Mouse (Mus musculus) brain, embryonic 14.5 days (tissue): ENCODE data around the gene Macf1. TPM values are rescaled to one million over a fixed set of nuclear protein-coding genes. Genes with fewer than 3 reads are reported as not detected.

Experiments
- DNase-seq: peaks from one replicate; pipeline ENCODE4 v3.0.0-alpha.2; 2011; ENCODE audit warnings: low read depth
- CTCF ChIP-seq: fragments of 200-500 bp; IDR thresholded peaks from 2 replicates; pipeline ENCODE4 v1.5.1; 2012; ENCODE audit warnings: inconsistent platforms, mild to moderate bottlenecking, moderate library complexity, borderline replicate concordance; ENCODE audit not compliant: insufficient read depth, insufficient read length; ENCODE audit errors: extremely low read depth
- POLR2A ChIP-seq: fragments of 200-500 bp; IDR thresholded peaks from 2 replicates; pipeline ENCODE4 v1.6.1; 2012; ENCODE audit warnings: mild to moderate bottlenecking, inconsistent platforms, borderline replicate concordance; ENCODE audit not compliant: poor library complexity, insufficient read depth, insufficient read length, severe bottlenecking; ENCODE audit errors: extremely low read depth
- polyA plus RNA-seq: library from polyadenylated mRNA; depleted of rRNA; stranded (reverse); fragments of >200 nt; gene quantifications from 2 replicates; pipeline ENCODE4 v1.2.3, GENCODE M21; 2012

Macf1 gene
- polyA plus RNA-seq, 1 experiment: 183 TPM

- TF ChIP-seq POLR2A: no peak
- no peak for TF ChIP-seq CTCF
- no peak for DNase-seq
These were observed 302.6 kb downstream of the Macf1 start for GRCm38 (mm10) chr4:123381598-123381997.

DNA sequence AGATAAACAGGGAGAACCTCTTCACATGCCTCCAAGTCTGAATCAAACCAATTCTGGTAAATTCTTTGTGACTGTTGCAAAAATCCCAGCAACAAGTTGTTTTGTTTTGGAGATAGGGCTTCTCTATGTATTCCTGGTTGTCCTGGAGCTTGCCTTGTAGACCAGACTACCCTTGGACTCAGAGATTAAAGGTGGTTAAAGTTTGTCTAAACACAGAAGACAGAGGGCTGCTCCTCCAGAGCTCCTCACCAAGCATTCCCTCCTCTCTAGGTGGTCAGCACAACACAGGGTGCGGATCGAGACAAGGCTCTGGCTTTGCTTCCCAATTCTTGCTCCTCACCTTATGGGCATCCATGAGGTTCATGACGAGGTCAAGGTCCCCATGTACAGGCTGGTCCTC lies 308.1 kb downstream of the Macf1 start:
- DNase-seq: no peak
- TF ChIP-seq POLR2A (no peak), CTCF (no peak)

- TF ChIP-seq POLR2A (no peak), CTCF (no peak)
- DNase-seq: no peak
These were observed 309.7 kb downstream of the Macf1 start for GRCm38 (mm10) chr4:123374316-123375008.

DNA sequence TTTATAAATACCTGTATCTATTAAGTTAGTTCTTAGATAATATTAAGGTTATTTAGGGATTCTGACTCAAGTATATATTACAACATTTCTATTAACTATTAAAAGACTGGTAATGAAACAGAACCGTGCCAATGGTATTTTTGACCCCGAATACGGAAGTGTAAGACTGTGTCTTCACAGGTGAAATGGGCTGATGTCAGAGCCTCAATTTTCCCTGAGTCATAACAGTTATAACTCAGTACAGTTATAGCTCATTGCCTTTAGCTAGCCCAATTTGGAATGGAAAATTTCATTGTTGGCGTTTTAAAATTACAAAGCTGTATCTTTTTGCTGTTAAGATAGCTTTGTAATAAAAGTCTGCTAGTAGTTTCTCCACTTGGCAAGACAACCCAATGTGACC lies 320.6 kb downstream of the Macf1 start:
- TF ChIP-seq CTCF (no peak), POLR2A (no peak)
- DNase-seq: no peak

GRCm38 (mm10) chr4:123360771-123361170 lies 323.4 kb downstream of the Macf1 start:
- DNase-seq: no peak
- TF ChIP-seq POLR2A (no peak), CTCF (no peak)

GRCm38 (mm10) chr4:123358613-123359012 lies 325.5 kb downstream of the Macf1 start:
- TF ChIP-seq CTCF: no peak
- TF ChIP-seq POLR2A: no peak

GRCm38 (mm10) chr4:123355941-123356340 lies 328.2 kb downstream of the Macf1 start:
- no peak for DNase-seq
- TF ChIP-seq CTCF (no peak), POLR2A (no peak)

More at GRCm38 (mm10) chr4:123358613-123359012, 325.5 kb downstream of the Macf1 start:
- DNase-seq: no peak

DNA sequence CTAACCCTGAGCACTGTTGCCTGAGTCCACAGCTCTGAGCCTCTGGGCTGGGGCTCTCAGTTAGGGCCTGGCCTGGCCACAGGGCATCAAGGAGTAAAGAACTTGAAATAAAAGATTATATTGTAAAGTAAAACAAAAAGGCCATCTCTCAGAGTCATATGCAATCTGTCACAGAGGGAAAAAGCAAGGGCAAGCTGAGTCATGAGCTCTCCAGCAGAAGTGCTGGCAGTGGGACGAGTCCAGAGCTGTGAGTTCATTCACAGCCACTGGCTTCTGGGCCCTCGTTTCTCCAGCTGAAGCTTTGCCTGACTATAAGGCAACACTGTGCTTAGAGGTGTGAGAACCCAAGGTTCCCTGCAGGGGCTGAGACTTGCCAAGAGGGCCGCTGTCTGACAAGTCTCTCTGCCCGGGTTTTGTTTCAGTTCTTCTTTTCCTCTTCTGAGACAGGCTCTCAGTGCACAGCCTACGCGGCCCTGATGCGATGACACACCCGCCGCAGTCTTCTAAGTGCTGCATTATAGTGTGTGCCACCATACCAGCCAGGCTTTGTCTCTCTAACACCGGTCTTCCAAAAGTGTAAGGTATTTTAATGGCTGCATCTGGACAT lies 330.8 kb downstream of the Macf1 start:
- DNase-seq: no peak
- no peak for TF ChIP-seq POLR2A
- TF ChIP-seq CTCF: no peak

DNA sequence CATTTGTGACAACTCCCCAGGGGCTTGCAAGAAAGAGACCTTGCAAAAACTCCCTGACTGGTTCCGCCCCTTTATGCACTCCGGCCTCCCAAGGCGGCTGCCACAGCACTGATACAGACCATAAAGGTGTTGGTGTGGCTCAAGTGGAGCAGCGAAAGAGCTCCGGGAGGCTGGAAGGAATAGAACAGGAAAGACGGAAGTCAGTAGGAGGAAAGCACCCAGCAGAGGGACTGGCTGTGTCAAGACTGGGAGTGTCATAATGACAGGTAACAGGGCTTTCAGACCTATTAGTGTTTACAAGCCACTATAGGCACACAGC lies 340.7 kb downstream of the Macf1 start:
- no peak for DNase-seq
- no peak for TF ChIP-seq CTCF

DNA sequence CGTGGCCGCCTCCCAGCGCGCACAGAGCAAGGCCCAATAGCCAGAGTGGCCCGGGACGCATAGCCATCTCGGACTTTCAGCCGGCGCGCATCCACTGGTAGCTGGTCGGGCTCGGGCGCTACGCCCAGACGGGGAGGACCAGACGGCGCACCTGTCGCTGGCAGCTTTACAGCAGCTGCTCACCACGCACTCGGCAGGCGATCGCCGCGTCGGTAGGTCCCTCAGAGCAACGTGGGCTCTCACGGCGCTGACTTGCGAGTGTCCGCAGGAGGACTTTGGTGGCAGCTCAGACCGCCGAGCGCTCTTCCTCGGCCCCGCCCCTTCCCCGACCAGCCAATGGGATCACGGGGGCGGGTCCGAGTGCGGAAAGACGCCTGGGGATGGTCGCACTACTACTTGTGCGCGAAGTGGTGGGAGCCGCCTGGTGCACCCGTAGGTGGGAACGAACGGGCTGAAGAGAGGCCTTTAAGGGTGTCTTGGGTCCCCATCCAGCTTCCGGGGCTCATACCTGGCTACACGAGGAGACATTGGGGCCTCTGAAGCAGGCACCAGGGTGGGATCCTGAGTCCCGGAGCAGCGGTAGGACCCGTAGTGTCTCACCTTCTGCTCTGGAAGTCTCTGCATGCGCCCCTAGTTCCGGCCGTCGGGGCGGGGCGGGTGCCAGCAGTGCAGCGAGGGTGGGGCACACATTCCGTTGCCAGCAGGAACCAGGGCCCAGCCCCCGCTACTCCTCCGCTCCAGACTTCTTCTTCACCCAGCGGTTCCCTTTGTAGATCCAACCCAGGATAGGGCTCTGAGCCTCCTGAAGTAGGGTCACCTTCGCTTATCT lies 341.3 kb downstream of the Macf1 start, which contains the start of gene Bmp8a:
Bmp8a (minus strand) TSS at position 611 of the 829 bp plus-strand sequence.
- TF ChIP-seq POLR2A (no peak), CTCF (no peak)
- peak; percentile 84 for DNase-seq

GRCm38 (mm10) chr4:123342091-123342641 lies 342.0 kb downstream of the Macf1 start:
- no peak for TF ChIP-seq POLR2A
- no peak for TF ChIP-seq CTCF
- DNase-seq: no peak
